Mouse (Mus musculus): ENCODE results near the gene Eapp. TPM values are rescaled to one million over a fixed set of nuclear protein-coding genes. Genes with fewer than 3 reads are reported as not detected.

The Eapp gene
- 25.6 and 27.7 TPM in 2 replicates for polyA plus RNA-seq (2012; rRNA removed)

DNA sequence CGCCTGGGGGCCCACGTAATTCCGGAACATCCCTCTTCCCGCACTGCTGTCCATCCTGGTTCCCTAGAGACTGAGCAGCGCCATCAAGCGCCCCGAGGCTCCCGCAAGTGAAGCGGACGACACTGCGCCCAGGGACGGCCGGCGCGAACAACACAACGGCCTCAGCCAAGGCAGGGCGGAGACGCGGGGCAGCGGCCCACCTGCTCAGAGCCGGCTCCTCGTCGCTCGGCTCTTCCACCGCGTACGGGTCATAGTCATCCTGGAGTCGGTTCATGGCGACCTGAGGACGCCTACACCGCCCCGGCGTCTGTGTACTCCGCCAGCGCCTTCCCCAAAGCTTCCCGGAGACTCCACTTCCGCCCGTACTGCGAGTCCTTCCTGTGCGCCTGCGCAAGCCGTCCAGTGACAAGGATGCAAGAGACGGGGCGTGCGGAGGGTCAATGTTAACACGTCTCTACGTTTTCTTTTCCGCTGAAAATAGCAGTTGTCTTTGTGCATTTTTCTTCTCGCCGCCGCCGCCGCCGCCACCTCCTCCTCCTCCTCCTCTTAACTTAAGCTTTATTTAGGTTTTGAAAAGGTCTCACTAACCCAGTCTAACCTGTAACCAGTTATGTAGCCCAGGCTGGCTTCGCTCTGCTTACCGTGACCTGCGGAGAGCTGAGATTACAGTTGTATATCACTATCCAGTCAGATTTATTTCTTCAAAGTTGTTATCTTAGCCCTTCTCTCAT, at the start of gene Eapp:
Gene Eapp (minus strand): TSS at position 387 of the 731 bp plus-strand sequence.

GRCm38 (mm10) chr12:54656396-54657171, 39.1 kb downstream of the Eapp start, which contains the start of gene Sptssa:
Gene Sptssa, minus strand, starts transcription at chr12:54656573.

Other genes with a start within 250 kb of the Eapp start
- 94.1 and 94.4 TPM in 2 replicates for gene Sptssa, start 39.3 kb downstream of the Eapp start, polyA plus RNA-seq (2012; rRNA removed)
- gene Snx6, start 99.8 kb upstream of the Eapp start, polyA plus RNA-seq (2012; rRNA removed) = 96.8 and 98.9 TPM in 2 replicates
- 90.0 and 105 TPM in 2 replicates for gene Cfl2, start 167.0 kb upstream of the Eapp start, polyA plus RNA-seq (2012; rRNA removed)

Data from central nervous system, embryonic 14 days (tissue).